Mouse (Mus musculus): ENCODE data around the gene March8. TPM values are rescaled to one million over a fixed set of nuclear protein-coding genes. Genes with fewer than 3 reads are reported as not detected.
"Not testable (repeated sequence)": the region's sequence is repeated elsewhere in the genome, so short reads cannot be mapped to it uniquely, and the experiment has no call there.

The March8 gene
- polyA plus RNA-seq, 1 experiment = 21.2 TPM

- H3K79me2 ChIP-seq (ENCODE audit: control insufficient read depth, insufficient read depth) = peaks cover 44% of the 10 kb centered on the region
- no peak for TF ChIP-seq CTCF (IDR thresholded peaks at IDR 0.05; ENCODE audit: control insufficient read depth, insufficient read depth, insufficient read length)
- no peak for TF ChIP-seq CEBPB (IDR thresholded peaks at IDR 0.05; ENCODE audit: low read depth)
- no peak for TF ChIP-seq MAX (IDR thresholded peaks at IDR 0.05)
- TF ChIP-seq FOSL1 (IDR thresholded peaks at IDR 0.05; ENCODE audit: insufficient read depth, low read length, poor library complexity, severe bottlenecking) = no peak
- no peak for TF ChIP-seq USF1 (IDR thresholded peaks at IDR 0.05; ENCODE audit: low read depth)
- no peak for TF ChIP-seq MYOD1 (IDR thresholded peaks at IDR 0.05; ENCODE audit: control insufficient read depth, insufficient read length, low read depth)
- TF ChIP-seq MYOG (IDR thresholded peaks at IDR 0.05; ENCODE audit: control insufficient read depth, extremely low read depth, insufficient read length) = no peak
- no peak overlapping the region for H3ac ChIP-seq (ENCODE audit: control insufficient read depth, insufficient read length, low read depth)
- no peaks in the 10 kb centered on the region for H3K36me3 ChIP-seq (ENCODE audit: control insufficient read depth, insufficient read depth)
- H3K27me3 ChIP-seq (ENCODE audit: control insufficient read depth, insufficient read depth, insufficient read length) = no peaks in the 10 kb centered on the region
- H3K79me3 ChIP-seq (ENCODE audit: low read depth) = peaks cover 23% of the 10 kb centered on the region
- no peak overlapping the region for H3K4me3 ChIP-seq (ENCODE audit: insufficient read depth, poor library complexity, severe bottlenecking)
These were observed 12.8 kb downstream of the March8 start for GRCm38 (mm10) chr6:116350643-116351042.

DNA sequence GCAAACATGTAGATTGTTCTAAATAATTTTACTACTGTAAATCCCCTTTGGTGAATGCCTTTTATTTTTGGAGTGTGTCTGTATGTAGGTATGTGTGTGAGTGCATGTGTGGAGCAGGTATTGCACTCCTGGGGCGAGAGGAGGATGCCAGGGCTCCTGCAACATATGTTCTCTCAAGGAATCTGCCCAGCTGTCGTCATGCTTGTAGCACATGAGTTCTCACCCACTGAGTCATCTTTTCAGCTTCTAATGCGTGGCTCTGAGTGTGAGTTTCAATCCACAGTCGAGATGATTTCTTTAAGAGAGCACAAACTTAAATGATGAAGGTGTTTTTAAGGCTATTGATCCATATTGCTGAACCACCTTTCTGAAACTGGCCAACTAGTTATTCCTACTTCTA is 13.7 kb downstream of the March8 start:
- Histone ChIP-seq H3K4me3 (ENCODE audit: insufficient read depth, poor library complexity, severe bottlenecking) (no peak overlapping the region), H3K79me2 (ENCODE audit: control insufficient read depth, insufficient read depth) (peaks cover 44% of the 10 kb centered on the region), H3K79me3 (ENCODE audit: low read depth) (peaks cover 23% of the 10 kb centered on the region), H3K36me3 (ENCODE audit: control insufficient read depth, insufficient read depth) (no peaks in the 10 kb centered on the region), H3ac (ENCODE audit: control insufficient read depth, insufficient read length, low read depth) (no peak overlapping the region), H3K27me3 (ENCODE audit: control insufficient read depth, insufficient read depth, insufficient read length) (no peaks in the 10 kb centered on the region)
- TF ChIP-seq MYOD1 (IDR thresholded peaks at IDR 0.05; ENCODE audit: control insufficient read depth, insufficient read length, low read depth) (no peak), USF1 (IDR thresholded peaks at IDR 0.05; ENCODE audit: low read depth) (no peak), MYOG (IDR thresholded peaks at IDR 0.05; ENCODE audit: control insufficient read depth, extremely low read depth, insufficient read length) (no peak)

GRCm38 (mm10) chr6:116353428-116353827 is 15.6 kb downstream of the March8 start:
- Histone ChIP-seq H3ac (ENCODE audit: control insufficient read depth, insufficient read length, low read depth) (no peak overlapping the region), H3K4me3 (ENCODE audit: insufficient read depth, poor library complexity, severe bottlenecking) (no peak overlapping the region), H3K79me2 (ENCODE audit: control insufficient read depth, insufficient read depth) (peaks cover 25% of the 10 kb centered on the region), H3K27me3 (ENCODE audit: control insufficient read depth, insufficient read depth, insufficient read length) (no peaks in the 10 kb centered on the region), H3K79me3 (ENCODE audit: low read depth) (peaks cover 23% of the 10 kb centered on the region), H3K36me3 (ENCODE audit: control insufficient read depth, insufficient read depth) (no peaks in the 10 kb centered on the region)
- TF ChIP-seq FOSL1 (IDR thresholded peaks at IDR 0.05; ENCODE audit: insufficient read depth, low read length, poor library complexity, severe bottlenecking) (no peak), CEBPB (IDR thresholded peaks at IDR 0.05; ENCODE audit: low read depth) (no peak), MAX (IDR thresholded peaks at IDR 0.05) (no peak), CTCF (IDR thresholded peaks at IDR 0.05; ENCODE audit: control insufficient read depth, insufficient read depth, insufficient read length) (no peak), MYOD1 (IDR thresholded peaks at IDR 0.05; ENCODE audit: control insufficient read depth, insufficient read length, low read depth) (no peak)

DNA sequence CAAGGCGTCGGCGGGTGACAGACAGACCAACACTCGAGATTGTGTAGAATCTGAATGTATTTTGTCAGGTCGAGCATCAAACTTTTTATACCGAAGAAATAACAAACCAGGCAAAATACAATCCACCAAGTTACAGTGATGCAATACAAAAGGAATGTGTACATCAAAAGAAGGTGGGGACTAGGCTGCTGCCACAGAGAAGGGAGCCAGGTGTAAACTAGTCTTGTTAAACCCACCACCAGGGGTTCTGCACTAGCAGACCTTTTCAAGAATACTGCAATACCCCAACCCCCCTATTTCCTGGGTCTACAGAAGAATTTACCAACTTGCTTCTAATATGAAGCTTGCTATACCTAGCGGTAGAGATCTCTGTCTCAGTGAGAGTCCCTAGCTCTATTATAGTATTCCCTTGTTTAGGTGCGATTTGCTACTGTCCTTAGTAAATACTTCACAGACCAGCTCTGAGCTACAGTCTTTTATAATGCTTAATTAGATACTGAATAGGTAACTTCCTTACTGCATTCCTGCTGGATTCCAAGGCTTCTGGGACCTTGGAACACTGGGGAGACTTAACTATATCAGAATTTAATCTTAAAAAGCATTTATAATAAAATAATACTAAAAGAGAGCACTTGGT is 18.6 kb downstream of the March8 start:
- H3K36me3 ChIP-seq (ENCODE audit: control insufficient read depth, insufficient read depth); H3K27me3 ChIP-seq (ENCODE audit: control insufficient read depth, insufficient read depth, insufficient read length); H3ac ChIP-seq (ENCODE audit: control insufficient read depth, insufficient read length, low read depth); H3K4me3 ChIP-seq (ENCODE audit: insufficient read depth, poor library complexity, severe bottlenecking): not testable (repeated sequence)
- Histone ChIP-seq H3K79me3 (ENCODE audit: low read depth) (peaks cover 29% of the 10 kb centered on the region), H3K79me2 (ENCODE audit: control insufficient read depth, insufficient read depth) (peaks cover 12% of the 10 kb centered on the region)

GRCm38 (mm10) chr6:116356948-116357325 is 19.1 kb downstream of the March8 start:
- no peak overlapping the region for H3ac ChIP-seq (ENCODE audit: control insufficient read depth, insufficient read length, low read depth)
- TF ChIP-seq CTCF (IDR thresholded peaks at IDR 0.05; ENCODE audit: control insufficient read depth, insufficient read depth, insufficient read length) (no peak), MYOD1 (IDR thresholded peaks at IDR 0.05; ENCODE audit: control insufficient read depth, insufficient read length, low read depth) (no peak), CEBPB (IDR thresholded peaks at IDR 0.05; ENCODE audit: low read depth) (no peak), MYOG (IDR thresholded peaks at IDR 0.05; ENCODE audit: control insufficient read depth, extremely low read depth, insufficient read length) (no peak), USF1 (IDR thresholded peaks at IDR 0.05; ENCODE audit: low read depth) (no peak), FOSL1 (IDR thresholded peaks at IDR 0.05; ENCODE audit: insufficient read depth, low read length, poor library complexity, severe bottlenecking) (no peak), MAX (IDR thresholded peaks at IDR 0.05) (no peak)
- H3K79me3 ChIP-seq (ENCODE audit: low read depth) = peaks cover 26% of the 10 kb centered on the region
- peaks cover 12% of the 10 kb centered on the region for H3K79me2 ChIP-seq (ENCODE audit: control insufficient read depth, insufficient read depth)
- no peaks in the 10 kb centered on the region for H3K36me3 ChIP-seq (ENCODE audit: control insufficient read depth, insufficient read depth)
- no peak overlapping the region for H3K4me3 ChIP-seq (ENCODE audit: insufficient read depth, poor library complexity, severe bottlenecking)
- no peaks in the 10 kb centered on the region for H3K27me3 ChIP-seq (ENCODE audit: control insufficient read depth, insufficient read depth, insufficient read length)

GRCm38 (mm10) chr6:116358056-116358455 is 20.2 kb downstream of the March8 start:
- H3K79me2 ChIP-seq (ENCODE audit: control insufficient read depth, insufficient read depth) = peaks cover 12% of the 10 kb centered on the region
- TF ChIP-seq MYOD1 (IDR thresholded peaks at IDR 0.05; ENCODE audit: control insufficient read depth, insufficient read length, low read depth) (no peak), MAX (IDR thresholded peaks at IDR 0.05) (no peak), MYOG (IDR thresholded peaks at IDR 0.05; ENCODE audit: control insufficient read depth, extremely low read depth, insufficient read length) (no peak), CEBPB (IDR thresholded peaks at IDR 0.05; ENCODE audit: low read depth) (no peak), USF1 (IDR thresholded peaks at IDR 0.05; ENCODE audit: low read depth) (no peak), FOSL1 (IDR thresholded peaks at IDR 0.05; ENCODE audit: insufficient read depth, low read length, poor library complexity, severe bottlenecking) (no peak), CTCF (IDR thresholded peaks at IDR 0.05; ENCODE audit: control insufficient read depth, insufficient read depth, insufficient read length) (no peak)
- H3K4me3 ChIP-seq (ENCODE audit: insufficient read depth, poor library complexity, severe bottlenecking) = no peak overlapping the region
- no peaks in the 10 kb centered on the region for H3K27me3 ChIP-seq (ENCODE audit: control insufficient read depth, insufficient read depth, insufficient read length)
- H3ac ChIP-seq (ENCODE audit: control insufficient read depth, insufficient read length, low read depth) = no peak overlapping the region
- H3K36me3 ChIP-seq (ENCODE audit: control insufficient read depth, insufficient read depth) = no peaks in the 10 kb centered on the region
- peaks cover 26% of the 10 kb centered on the region for H3K79me3 ChIP-seq (ENCODE audit: low read depth)

All from C2C12 (cell line).